Mouse (Mus musculus): ENCODE measurements around the gene Bco1. TPM values are rescaled to one million over a fixed set of nuclear protein-coding genes. Genes with fewer than 3 reads are reported as not detected.
A peak's percentile ranks its signal among the peaks of the same experiment; 100 is the strongest.

The Bco1 gene
- polyA plus RNA-seq, 1 experiment from 2014 or later: 5.6 TPM

DNA sequence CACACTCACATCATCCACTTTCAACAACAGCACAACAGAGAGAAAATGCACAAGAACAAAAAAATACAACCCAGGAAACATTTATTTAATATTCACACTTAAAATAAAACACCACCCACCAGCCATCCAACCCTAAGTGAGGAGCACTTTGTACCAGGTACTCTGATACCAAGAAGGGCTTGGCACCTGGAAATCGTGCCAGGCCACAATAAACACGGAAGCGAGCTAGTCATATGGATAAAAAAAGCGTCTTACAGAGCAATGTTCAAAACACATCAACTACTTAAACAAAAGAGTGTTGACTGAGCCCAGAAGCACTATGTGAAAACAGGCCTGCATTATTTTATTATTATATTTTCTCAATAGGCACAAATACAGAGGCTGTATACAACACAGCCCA lies 60.5 kb downstream of the Bco1 start:
- Histone ChIP-seq H3K4me1 (ENCODE audit: control insufficient read depth, low read depth, low read length) (peaks cover 24% of the 10 kb centered on the region), H3K36me3 (ENCODE audit: control insufficient read depth, insufficient read depth) (no peaks in the 10 kb centered on the region), H3K27me3 (ENCODE audit: control insufficient read depth, insufficient read depth, low read depth, low read length) (no peaks in the 10 kb centered on the region), H3K9me3 (replicated peaks; ENCODE audit: control insufficient read depth, low read length) (no peaks in the 10 kb centered on the region), H3K4me3 (ENCODE audit: low read depth, low read length) (no peak overlapping the region), H3K9ac (ENCODE audit: low read depth, low read length) (no peak overlapping the region), H3K4me2 (ENCODE audit: low read depth, low read length) (no peak overlapping the region), H3K27ac (ENCODE audit: low read length) (no peak overlapping the region)
- no peak for ATAC-seq (ENCODE audit: low read depth)
- 81% methylated on average over 4 of the region's 4 CpGs for WGBS (ENCODE audit: insufficient replicate concordance)

DNA sequence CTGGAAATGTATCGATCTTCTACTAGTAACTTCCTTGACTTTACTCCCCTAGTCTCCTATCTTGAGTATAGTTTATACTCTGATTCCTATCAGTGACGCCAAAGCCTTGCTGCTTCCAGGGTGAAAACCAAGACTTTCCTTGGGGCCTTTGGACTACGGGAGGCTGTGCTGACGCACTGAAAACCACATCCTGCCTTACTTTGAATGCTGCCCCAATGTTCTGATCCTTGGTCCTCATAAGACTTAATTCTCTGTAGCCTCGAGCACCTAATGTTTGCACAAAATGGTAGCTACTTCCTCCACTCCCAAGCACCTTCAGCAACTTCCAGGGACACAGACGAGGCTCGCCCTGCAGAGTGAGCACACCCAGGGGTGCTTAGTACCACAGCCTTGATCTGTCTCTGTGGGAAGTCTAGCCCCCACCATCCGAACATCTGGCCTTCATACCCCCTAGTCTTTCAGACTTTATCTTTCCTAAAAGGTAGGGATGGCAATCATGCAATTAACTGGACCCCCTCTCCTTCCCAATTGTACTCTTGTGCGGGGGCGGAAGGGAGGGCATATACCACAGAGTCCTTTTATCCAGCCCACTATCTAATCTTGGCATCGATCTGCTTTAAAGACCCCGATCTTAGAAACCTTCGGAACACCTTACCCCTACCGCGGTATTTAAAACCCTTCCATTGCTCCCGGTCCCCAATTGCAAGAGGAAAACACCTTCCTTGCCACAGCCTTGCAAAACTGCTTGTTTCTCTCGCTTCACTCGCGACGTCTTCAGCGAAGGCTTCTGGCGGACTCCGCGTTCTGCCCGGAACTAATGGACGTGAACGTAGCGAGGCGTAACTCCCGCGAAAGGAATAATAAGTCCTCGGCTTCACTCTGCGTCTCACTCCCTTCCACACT lies 61.5 kb downstream of the Bco1 start:
- no peaks in the 10 kb centered on the region for H3K9me3 ChIP-seq (replicated peaks; ENCODE audit: control insufficient read depth, low read length)
- no peak for ATAC-seq (ENCODE audit: low read depth)

DNA sequence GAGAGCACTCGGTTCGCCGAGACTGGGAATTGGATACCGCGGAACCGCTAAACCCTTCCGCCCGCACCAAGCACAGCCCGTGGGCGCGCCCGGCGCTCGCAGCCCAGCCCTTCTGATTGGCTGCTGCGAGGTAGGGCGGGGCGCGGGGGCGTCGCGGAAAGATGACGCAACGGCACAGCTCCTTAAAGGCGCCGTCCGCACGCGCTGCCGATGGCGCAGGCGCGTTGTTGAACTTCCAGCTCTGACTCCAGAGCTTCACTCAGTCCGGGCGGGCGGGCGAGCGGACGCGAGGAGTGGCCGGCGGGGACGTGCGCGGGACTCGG lies 62.1 kb downstream of the Bco1 start:
- ATAC-seq (ENCODE audit: low read depth): peak; percentile 94
- under 1% methylated on average over 44 of the region's 45 CpGs for WGBS (ENCODE audit: insufficient replicate concordance)
- H3K27ac ChIP-seq (ENCODE audit: low read length): peak overlapping the region; percentile 88

More for the DNA sequence above, 61.5 kb downstream of the Bco1 start:
- H3K4me3 ChIP-seq (ENCODE audit: low read depth, low read length): peak overlapping the region; percentile 91
- peaks cover 24% of the 10 kb centered on the region for H3K4me1 ChIP-seq (ENCODE audit: control insufficient read depth, low read depth, low read length)
- H3K9ac ChIP-seq (ENCODE audit: low read depth, low read length): peak overlapping the region; percentile 78
- no peaks in the 10 kb centered on the region for H3K36me3 ChIP-seq (ENCODE audit: control insufficient read depth, insufficient read depth)
- no peaks in the 10 kb centered on the region for H3K27me3 ChIP-seq (ENCODE audit: control insufficient read depth, insufficient read depth, low read depth, low read length)
- peak overlapping the region; percentile 82 for H3K4me2 ChIP-seq (ENCODE audit: low read depth, low read length)
- 5% methylated on average over 33 of the region's 33 CpGs for WGBS (ENCODE audit: insufficient replicate concordance)
- H3K27ac ChIP-seq (ENCODE audit: low read length): peak overlapping the region; percentile 57

DNA sequence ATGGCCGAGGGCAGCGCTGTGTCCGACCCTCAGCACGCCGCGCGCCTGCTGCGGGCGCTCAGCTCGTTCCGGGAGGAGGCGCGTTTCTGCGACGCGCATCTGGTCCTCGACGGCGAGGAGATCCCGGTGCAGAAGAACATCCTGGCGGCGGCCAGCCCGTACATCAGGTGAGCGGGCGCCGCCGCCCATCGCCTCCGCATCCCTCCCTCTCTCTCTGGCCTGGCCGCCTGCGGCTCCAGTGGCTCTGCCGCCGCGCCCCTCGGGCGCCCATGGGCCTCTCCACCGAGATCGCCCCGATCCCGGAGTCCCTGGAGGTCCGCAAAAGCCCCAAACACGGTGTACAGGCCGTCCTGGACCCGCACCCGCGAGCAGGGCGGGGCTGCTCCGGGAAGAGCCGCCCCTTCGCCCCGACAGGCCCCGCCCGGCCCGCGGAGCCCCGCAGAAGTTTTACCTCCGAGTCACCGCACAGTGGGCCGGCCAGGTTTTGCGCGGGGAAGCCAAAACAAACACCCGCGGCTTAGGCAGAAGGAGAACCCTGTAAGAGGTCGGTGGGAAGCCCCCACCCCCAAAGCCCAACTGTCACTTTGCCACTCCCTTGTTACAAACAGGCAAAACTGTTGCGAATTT lies 62.6 kb downstream of the Bco1 start, which contains the start of gene Gan:
Gene Gan, plus strand, starts transcription at position 1 of the 627 bp plus-strand sequence.
- peak; percentile 79 for ATAC-seq (ENCODE audit: low read depth)
- under 1% methylated on average over 63 of the region's 65 CpGs for WGBS (ENCODE audit: insufficient replicate concordance)
- Histone ChIP-seq H3K27me3 (ENCODE audit: control insufficient read depth, insufficient read depth, low read depth, low read length) (no peaks in the 10 kb centered on the region), H3K4me1 (ENCODE audit: control insufficient read depth, low read depth, low read length) (peaks cover 24% of the 10 kb centered on the region), H3K4me2 (ENCODE audit: low read depth, low read length) (peak within 1 kb of the TSS; percentile 91), H3K36me3 (ENCODE audit: control insufficient read depth, insufficient read depth) (no peaks in the 10 kb centered on the region), H3K9ac (ENCODE audit: low read depth, low read length) (peak within 1 kb of the TSS; percentile 92), H3K9me3 (replicated peaks; ENCODE audit: control insufficient read depth, low read length) (no peaks in the 10 kb centered on the region), H3K27ac (ENCODE audit: low read length) (peak within 1 kb of the TSS; percentile 88), H3K4me3 (ENCODE audit: low read depth, low read length) (peak within 1 kb of the TSS; percentile 91)

More for the DNA sequence above, 62.1 kb downstream of the Bco1 start:
- H3K4me2 ChIP-seq (ENCODE audit: low read depth, low read length): peak overlapping the region; percentile 91
- H3K4me3 ChIP-seq (ENCODE audit: low read depth, low read length): peak overlapping the region; percentile 91
- H3K4me1 ChIP-seq (ENCODE audit: control insufficient read depth, low read depth, low read length): peaks cover 24% of the 10 kb centered on the region
- H3K9ac ChIP-seq (ENCODE audit: low read depth, low read length): peak overlapping the region; percentile 92
- H3K9me3 ChIP-seq (replicated peaks; ENCODE audit: control insufficient read depth, low read length): no peaks in the 10 kb centered on the region
- no peaks in the 10 kb centered on the region for H3K36me3 ChIP-seq (ENCODE audit: control insufficient read depth, insufficient read depth)
- H3K27me3 ChIP-seq (ENCODE audit: control insufficient read depth, insufficient read depth, low read depth, low read length): no peaks in the 10 kb centered on the region

DNA sequence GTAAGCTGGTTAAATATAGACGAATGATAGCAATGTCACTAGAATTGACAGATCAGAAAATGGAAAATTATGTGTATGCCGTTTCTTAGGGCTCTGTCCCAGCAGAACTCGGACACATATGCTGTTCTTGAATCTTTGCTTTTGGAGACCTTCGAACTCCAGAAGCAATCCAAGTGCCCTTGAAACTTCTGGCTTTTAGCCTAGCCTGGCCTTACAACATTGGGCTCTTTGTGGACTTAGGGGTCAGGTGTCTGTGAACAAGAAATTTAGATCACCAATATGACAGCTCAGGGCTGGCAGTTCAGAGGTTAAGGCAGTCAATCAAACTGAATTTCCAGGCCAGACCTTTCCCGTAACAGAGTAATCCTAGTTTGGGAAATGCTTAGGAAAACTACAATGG lies 63.4 kb downstream of the Bco1 start:
- peak overlapping the region; percentile 92; the same call in 1 of the 2 replicates for H3K9ac ChIP-seq (ENCODE audit: low read depth, low read length)
- no peaks in the 10 kb centered on the region for H3K36me3 ChIP-seq (ENCODE audit: control insufficient read depth, insufficient read depth)
- 53% methylated on average over 5 of the region's 5 CpGs for WGBS (ENCODE audit: insufficient replicate concordance)
- H3K4me2 ChIP-seq (ENCODE audit: low read depth, low read length): peak overlapping the region; percentile 91
- H3K4me1 ChIP-seq (ENCODE audit: control insufficient read depth, low read depth, low read length): peaks cover 24% of the 10 kb centered on the region
- ATAC-seq (ENCODE audit: low read depth): no peak
- peak overlapping the region; percentile 91 for H3K4me3 ChIP-seq (ENCODE audit: low read depth, low read length)
- H3K9me3 ChIP-seq (replicated peaks; ENCODE audit: control insufficient read depth, low read length): no peaks in the 10 kb centered on the region
- no peaks in the 10 kb centered on the region for H3K27me3 ChIP-seq (ENCODE audit: control insufficient read depth, insufficient read depth, low read depth, low read length)
- no peak overlapping the region for H3K27ac ChIP-seq (ENCODE audit: low read length)

DNA sequence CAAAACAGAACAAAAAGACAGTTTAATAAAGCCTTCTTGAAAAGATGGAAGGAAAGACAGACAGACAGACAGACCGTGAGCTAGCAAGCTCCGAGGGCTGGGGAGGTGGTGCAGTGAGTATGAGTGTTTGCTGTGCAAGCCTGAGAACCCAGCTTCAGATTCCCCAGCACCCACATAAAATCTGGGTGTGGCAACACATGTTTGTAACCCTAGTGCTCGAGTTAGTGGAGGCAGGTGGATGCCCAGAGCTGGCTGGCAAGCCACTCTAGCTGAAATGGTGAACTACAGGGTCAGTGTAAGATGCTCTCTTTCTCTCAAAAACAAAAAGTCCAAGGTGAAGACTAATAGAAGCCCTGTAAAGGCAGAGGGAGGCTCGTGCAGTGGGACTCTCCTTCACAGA lies 69.3 kb downstream of the Bco1 start:
- Histone ChIP-seq H3K4me2 (ENCODE audit: low read depth, low read length) (no peak overlapping the region), H3K4me3 (ENCODE audit: low read depth, low read length) (no peak overlapping the region), H3K9me3 (replicated peaks; ENCODE audit: control insufficient read depth, low read length) (no peaks in the 10 kb centered on the region), H3K27me3 (ENCODE audit: control insufficient read depth, insufficient read depth, low read depth, low read length) (no peaks in the 10 kb centered on the region), H3K27ac (ENCODE audit: low read length) (no peak overlapping the region), H3K4me1 (ENCODE audit: control insufficient read depth, low read depth, low read length) (peaks cover 19% of the 10 kb centered on the region), H3K36me3 (ENCODE audit: control insufficient read depth, insufficient read depth) (no peaks in the 10 kb centered on the region), H3K9ac (ENCODE audit: low read depth, low read length) (no peak overlapping the region)
- WGBS (ENCODE audit: insufficient replicate concordance): 65% methylated on average over 4 of the region's 4 CpGs
- ATAC-seq (ENCODE audit: low read depth): no peak

DNA sequence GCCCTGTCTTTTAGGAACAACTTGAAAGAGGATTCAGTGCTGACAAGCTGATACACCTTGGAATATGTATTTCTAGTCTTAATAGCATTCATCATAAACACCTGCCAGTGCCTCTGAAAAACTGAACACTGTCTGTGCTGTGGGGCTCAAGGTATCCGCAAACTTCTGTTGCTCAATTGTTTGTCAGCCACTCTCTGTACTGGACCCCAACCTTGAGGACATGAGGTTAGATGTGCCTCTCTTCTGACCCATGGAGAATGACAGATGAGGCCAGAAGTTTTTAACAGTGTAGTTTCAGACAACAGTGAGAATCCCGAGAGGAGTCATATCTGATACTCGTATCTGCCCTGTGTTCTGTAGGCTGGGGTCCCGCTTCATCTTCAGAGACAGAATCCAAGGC lies 69.9 kb downstream of the Bco1 start:
- Histone ChIP-seq H3K9ac (ENCODE audit: low read depth, low read length) (no peak overlapping the region), H3K4me1 (ENCODE audit: control insufficient read depth, low read depth, low read length) (peaks cover 19% of the 10 kb centered on the region), H3K4me2 (ENCODE audit: low read depth, low read length) (no peak overlapping the region), H3K27me3 (ENCODE audit: control insufficient read depth, insufficient read depth, low read depth, low read length) (no peaks in the 10 kb centered on the region), H3K9me3 (replicated peaks; ENCODE audit: control insufficient read depth, low read length) (no peaks in the 10 kb centered on the region), H3K27ac (ENCODE audit: low read length) (no peak overlapping the region), H3K36me3 (ENCODE audit: control insufficient read depth, insufficient read depth) (no peaks in the 10 kb centered on the region), H3K4me3 (ENCODE audit: low read depth, low read length) (no peak overlapping the region)
- WGBS (ENCODE audit: insufficient replicate concordance): 74% methylated on average over 4 of the region's 4 CpGs
- ATAC-seq (ENCODE audit: low read depth): peak; percentile 62; the same call in 1 of the 2 replicates

DNA sequence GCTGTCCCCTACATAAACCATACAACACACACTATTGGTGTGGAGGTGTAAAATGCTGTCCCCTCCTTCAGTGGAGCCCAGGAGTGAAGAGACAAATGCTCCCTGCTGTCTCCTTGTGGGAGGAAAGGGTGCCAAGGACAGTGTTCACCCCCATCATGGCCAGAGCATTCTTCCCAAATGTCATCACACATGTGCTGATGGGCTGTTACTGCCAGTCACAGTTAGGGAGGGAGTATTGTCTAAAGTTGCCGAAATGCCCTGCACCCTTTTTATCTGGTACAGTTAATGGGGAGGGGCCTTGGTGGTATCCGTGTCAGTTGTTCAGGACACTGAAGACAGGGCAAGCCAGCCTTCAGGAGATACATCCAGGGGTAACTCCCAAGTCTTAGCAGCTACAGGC lies 70.9 kb downstream of the Bco1 start:
- 59% methylated on average over 2 of the region's 2 CpGs for WGBS (ENCODE audit: insufficient replicate concordance)
- H3K36me3 ChIP-seq (ENCODE audit: control insufficient read depth, insufficient read depth): no peaks in the 10 kb centered on the region
- H3K4me2 ChIP-seq (ENCODE audit: low read depth, low read length): no peak overlapping the region
- H3K4me3 ChIP-seq (ENCODE audit: low read depth, low read length): no peak overlapping the region
- H3K9me3 ChIP-seq (replicated peaks; ENCODE audit: control insufficient read depth, low read length): no peaks in the 10 kb centered on the region
- no peak for ATAC-seq (ENCODE audit: low read depth)
- no peak overlapping the region for H3K9ac ChIP-seq (ENCODE audit: low read depth, low read length)
- H3K27ac ChIP-seq (ENCODE audit: low read length): no peak overlapping the region
- H3K4me1 ChIP-seq (ENCODE audit: control insufficient read depth, low read depth, low read length): peaks cover 19% of the 10 kb centered on the region
- no peaks in the 10 kb centered on the region for H3K27me3 ChIP-seq (ENCODE audit: control insufficient read depth, insufficient read depth, low read depth, low read length)
